Mouse (Mus musculus) C2C12 (cell line): ENCODE measurements at regions not wholly inside any gene's neighbourhood (a gene's known extent, or its start where the extent isn't known, plus 50 kb on each side); places are given as distances from the start of the nearest gene placed in this dataset.

Source experiments
- H3K27me3 ChIP-seq: one replicate; pipeline ENCODE4 v1.6.1; 2011; ENCODE audit not compliant: control insufficient read depth, insufficient read depth, insufficient read length
- H3K36me3 ChIP-seq: one replicate; pipeline ENCODE4 v1.6.1; 2011; ENCODE audit not compliant: control insufficient read depth, insufficient read depth
- H3K4me3 ChIP-seq: one replicate; pipeline ENCODE4 v1.5.1; 2011; ENCODE audit warnings: mild to moderate bottlenecking, control low read depth; ENCODE audit not compliant: poor library complexity, insufficient read depth, severe bottlenecking
- H3K79me2 ChIP-seq: one replicate; pipeline ENCODE4 v1.6.1; 2011; ENCODE audit not compliant: control insufficient read depth, insufficient read depth
- H3K79me3 ChIP-seq: one replicate; pipeline ENCODE4 v1.6.1; 2011; ENCODE audit warnings: low read depth, control low read depth
- H3ac ChIP-seq: one replicate; pipeline ENCODE3; 2011; ENCODE audit warnings: low read depth; ENCODE audit not compliant: control insufficient read depth, insufficient read length
- CEBPB ChIP-seq: IDR thresholded peaks from one replicate; pipeline ENCODE4 v1.6.1; 2011; ENCODE audit warnings: low read depth, mild to moderate bottlenecking, control low read depth, moderate library complexity
- CTCF ChIP-seq: IDR thresholded peaks from one replicate; pipeline ENCODE4 v1.5.1; 2011; ENCODE audit not compliant: control insufficient read depth, insufficient read depth, insufficient read length
- FOSL1 ChIP-seq: IDR thresholded peaks from one replicate; pipeline ENCODE4 v1.8.0; 2011; ENCODE audit warnings: mild to moderate bottlenecking, low read length; ENCODE audit not compliant: poor library complexity, insufficient read depth, severe bottlenecking
- MAX ChIP-seq: IDR thresholded peaks from one replicate; pipeline ENCODE4 v1.6.1; 2011; ENCODE audit warnings: mild to moderate bottlenecking, control low read depth
- MYOD1 ChIP-seq: IDR thresholded peaks from one replicate; pipeline ENCODE4 v1.6.1; 2011; ENCODE audit warnings: low read depth; ENCODE audit not compliant: control insufficient read depth, insufficient read length
- MYOG ChIP-seq: IDR thresholded peaks from one replicate; pipeline ENCODE4 v1.6.1; 2011; ENCODE audit not compliant: control insufficient read depth, insufficient read length; ENCODE audit errors: extremely low read depth
- USF1 ChIP-seq: IDR thresholded peaks from one replicate; pipeline ENCODE4 v1.6.1; 2011; ENCODE audit warnings: low read depth, mild to moderate bottlenecking, control low read depth, moderate library complexity

- Histone ChIP-seq H3K79me2 (no peaks in the 10 kb centered on the region), H3K27me3 (no peaks in the 10 kb centered on the region), H3K4me3 (no peak overlapping the region), H3K36me3 (no peaks in the 10 kb centered on the region), H3ac (no peak overlapping the region), H3K79me3 (no peaks in the 10 kb centered on the region)
- no peak for TF ChIP-seq MAX
- TF ChIP-seq MYOG = no peak
- no peak for TF ChIP-seq USF1
- TF ChIP-seq MYOD1 = no peak
- TF ChIP-seq CEBPB = no peak
These were observed 125.5 kb upstream of the Adgrl2 start for GRCm38 (mm10) chr3:149115901-149116300.

- TF ChIP-seq MYOG = no peak
- no peak for TF ChIP-seq CEBPB
- TF ChIP-seq USF1 = no peak
- TF ChIP-seq CTCF = no peak
- no peak for TF ChIP-seq FOSL1
- no peak for TF ChIP-seq MYOD1
- TF ChIP-seq MAX = no peak
- H3K79me2 ChIP-seq = no peaks in the 10 kb centered on the region
- H3K27me3 ChIP-seq = no peaks in the 10 kb centered on the region
- no peaks in the 10 kb centered on the region for H3K79me3 ChIP-seq
- H3ac ChIP-seq = no peak overlapping the region
- H3K4me3 ChIP-seq = no peak overlapping the region
- H3K36me3 ChIP-seq = no peaks in the 10 kb centered on the region
These were observed 122.5 kb upstream of the Adgrl2 start for GRCm38 (mm10) chr3:149112878-149113277.

GRCm38 (mm10) chr3:149111529-149112439, 121.4 kb upstream of the Adgrl2 start:
- TF ChIP-seq USF1 (no peak), CEBPB (no peak), CTCF (no peak), MYOG (no peak), MAX (no peak), MYOD1 (no peak), FOSL1 (no peak)
- H3K4me3 ChIP-seq = no peak overlapping the region

GRCm38 (mm10) chr3:149110831-149111230, 120.5 kb upstream of the Adgrl2 start:
- Histone ChIP-seq H3K4me3 (no peak overlapping the region), H3K79me2 (no peaks in the 10 kb centered on the region), H3K36me3 (no peaks in the 10 kb centered on the region), H3K79me3 (no peaks in the 10 kb centered on the region), H3K27me3 (no peaks in the 10 kb centered on the region), H3ac (no peak overlapping the region)
- TF ChIP-seq MAX (no peak), CTCF (no peak), FOSL1 (no peak), CEBPB (no peak), USF1 (no peak), MYOG (no peak), MYOD1 (no peak)

More at GRCm38 (mm10) chr3:149111529-149112439, 121.4 kb upstream of the Adgrl2 start:
- Histone ChIP-seq H3K27me3 (no peaks in the 10 kb centered on the region), H3K79me2 (no peaks in the 10 kb centered on the region), H3K36me3 (no peaks in the 10 kb centered on the region), H3K79me3 (no peaks in the 10 kb centered on the region), H3ac (no peak overlapping the region)

- no peak overlapping the region for H3K4me3 ChIP-seq
- no peak overlapping the region for H3ac ChIP-seq
- H3K79me3 ChIP-seq = no peaks in the 10 kb centered on the region
- H3K36me3 ChIP-seq = no peaks in the 10 kb centered on the region
- TF ChIP-seq USF1 = no peak
- TF ChIP-seq MYOG = no peak
- no peaks in the 10 kb centered on the region for H3K27me3 ChIP-seq
- no peaks in the 10 kb centered on the region for H3K79me2 ChIP-seq
These were observed 115.5 kb upstream of the Adgrl2 start for GRCm38 (mm10) chr3:149105709-149106450.

GRCm38 (mm10) chr3:149105181-149105580, 114.8 kb upstream of the Adgrl2 start:
- Histone ChIP-seq H3K79me3 (no peaks in the 10 kb centered on the region), H3K27me3 (no peaks in the 10 kb centered on the region), H3K4me3 (no peak overlapping the region), H3K36me3 (no peaks in the 10 kb centered on the region), H3K79me2 (no peaks in the 10 kb centered on the region), H3ac (no peak overlapping the region)
- TF ChIP-seq CTCF = no peak
- no peak for TF ChIP-seq MYOG
- no peak for TF ChIP-seq FOSL1
- TF ChIP-seq USF1 = no peak
- no peak for TF ChIP-seq MYOD1
- no peak for TF ChIP-seq MAX
